Mouse (Mus musculus) stomach, postnatal 0 days (tissue): ENCODE measurements at regions not wholly inside any gene's neighbourhood (a gene's known extent, or its start where the extent isn't known, plus 50 kb on each side); places are given as distances from the start of the nearest gene placed in this dataset.
A peak's percentile ranks its signal among the peaks of the same experiment; 100 is the strongest.

Source experiments
- ATAC-seq: fragments of 200-750 bp; cut with Nextera tagmentation; 2 replicates; pipeline ENCODE4 v1.8.0; 2017; ENCODE audit not compliant: low FRiP score, low TSS enrichment
- DNase-seq: peaks from one replicate; pipeline ENCODE4 v3.0.0-alpha.2; 2016; ENCODE audit warnings: low spot score
- H3K27ac ChIP-seq: fragments of 300-500 bp; sonication (generic); replicated peaks from 2 replicates; pipeline ENCODE4 v1.5.1; 2014; ENCODE audit warnings: mild to moderate bottlenecking, control low read depth
- H3K27me3 ChIP-seq: fragments of 300-500 bp; sonication (generic); 2 replicates; pipeline ENCODE4 v1.6.1; 2014; ENCODE audit warnings: low read length; ENCODE audit not compliant: control insufficient read depth, insufficient read depth
- H3K36me3 ChIP-seq: fragments of 300-500 bp; sonication (generic); 2 replicates; pipeline ENCODE4 v1.6.1; 2014; ENCODE audit warnings: low read length, mixed read lengths; ENCODE audit not compliant: control insufficient read depth, insufficient read depth
- H3K4me1 ChIP-seq: fragments of 300-500 bp; sonication (generic); replicated peaks from 2 replicates; pipeline ENCODE4 v1.6.1; 2014; ENCODE audit warnings: antibody characterized with exemption; ENCODE audit not compliant: control insufficient read depth, insufficient read depth
- H3K4me2 ChIP-seq: fragments of 300-500 bp; sonication (generic); replicated peaks from 2 replicates; pipeline ENCODE4 v1.6.1; 2014; ENCODE audit warnings: low read depth, mild to moderate bottlenecking, control low read depth, moderate library complexity
- H3K4me3 ChIP-seq: fragments of 300-500 bp; sonication (generic); 2 replicates; pipeline ENCODE4 v1.5.1; 2014; ENCODE audit warnings: low read depth, low read length, control low read depth
- H3K9ac ChIP-seq: fragments of 300-500 bp; sonication (generic); 2 replicates; pipeline ENCODE4 v1.6.1; 2014; ENCODE audit warnings: mild to moderate bottlenecking, low read length, control low read depth, mixed read lengths
- H3K9me3 ChIP-seq: fragments of 300-500 bp; sonication (generic); 2 replicates; pipeline ENCODE4 v1.6.1; 2016; ENCODE audit warnings: low read length; ENCODE audit not compliant: control insufficient read depth
- CTCF ChIP-seq: IDR thresholded peaks from 2 replicates; pipeline ENCODE4 v1.5.1; 2016; ENCODE audit warnings: antibody characterized with exemption, low read depth, mild to moderate bottlenecking, moderate library complexity
- EP300 ChIP-seq: optimal IDR thresholded peaks from 2 replicates; pipeline ENCODE3; 2016; ENCODE audit warnings: antibody characterized with exemption
- WGBS: fragments of 180-500 bp; shearing (Covaris S2); extraction: QIAGEN DNeasy Blood & Tissue Kit; methylation state at CpG from one replicate; pipeline ENCODE4 v1.1.7; 2014; 5-methylcytosine and 5-hydroxymethylcytosine counted together

GRCm38 (mm10) chr6:99919816-99920562 lies 193.8 kb upstream of the Prok2 start:
- no peak for TF ChIP-seq EP300
- DNase-seq: peak; percentile 24
- ATAC-seq: peak; percentile 61; the same call in 1 of the 2 replicates
- Histone ChIP-seq H3K36me3 (no peaks in the 10 kb centered on the region), H3K4me3 (no peak overlapping the region), H3K27me3 (no peaks in the 10 kb centered on the region), H3K9ac (no peak overlapping the region), H3K4me2 (no peak overlapping the region), H3K9me3 (no peaks in the 10 kb centered on the region), H3K4me1 (no peaks in the 10 kb centered on the region), H3K27ac (no peak overlapping the region)
- 56% methylated on average over 7 of the region's 7 CpGs for WGBS

DNA sequence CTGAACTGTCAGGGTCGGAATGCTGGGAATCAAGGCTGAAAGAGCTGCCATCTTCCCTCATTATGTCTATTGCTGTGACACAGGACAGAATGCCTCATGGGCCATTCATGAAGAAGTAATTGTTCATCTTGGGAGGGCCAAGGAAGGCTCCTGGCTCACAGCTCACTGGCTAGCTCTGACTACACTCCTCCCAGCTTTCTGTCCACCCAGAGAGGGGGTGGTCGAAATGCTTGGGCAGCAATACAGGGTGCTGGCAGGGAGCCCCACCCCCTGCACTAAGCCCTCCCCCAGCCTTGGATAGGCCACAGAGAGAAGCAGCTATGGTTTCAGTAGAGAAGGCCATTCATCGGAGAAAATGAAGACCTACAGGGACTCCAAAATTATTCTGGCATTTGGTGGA lies 192.2 kb upstream of the Prok2 start:
- H3K4me1 ChIP-seq: no peaks in the 10 kb centered on the region
- no peaks in the 10 kb centered on the region for H3K9me3 ChIP-seq
- WGBS: 79% methylated on average over 3 of the region's 3 CpGs
- no peak overlapping the region for H3K27ac ChIP-seq
- H3K4me2 ChIP-seq: no peak overlapping the region
- no peak overlapping the region for H3K9ac ChIP-seq
- H3K36me3 ChIP-seq: no peaks in the 10 kb centered on the region
- ATAC-seq (no peak), DNase-seq (no peak)
- H3K4me3 ChIP-seq: no peak overlapping the region
- no peaks in the 10 kb centered on the region for H3K27me3 ChIP-seq
- TF ChIP-seq EP300: no peak
- no peak for TF ChIP-seq CTCF

- WGBS: 55% methylated on average over 7 of the region's 7 CpGs
- Histone ChIP-seq H3K4me2 (no peak overlapping the region), H3K4me1 (peaks cover 5% of the 10 kb centered on the region), H3K9me3 (no peaks in the 10 kb centered on the region), H3K36me3 (no peaks in the 10 kb centered on the region), H3K9ac (no peak overlapping the region), H3K27me3 (no peaks in the 10 kb centered on the region), H3K27ac (peak overlapping the region; percentile 41; the same call in 1 of the 2 replicates), H3K4me3 (no peak overlapping the region)
- ATAC-seq (no peak; the same call in 1 of the 2 replicates), DNase-seq (no peak)
- no peak for TF ChIP-seq EP300
- TF ChIP-seq CTCF: no peak
These were observed 183.7 kb upstream of the Prok2 start for GRCm38 (mm10) chr6:99909921-99910320.

DNA sequence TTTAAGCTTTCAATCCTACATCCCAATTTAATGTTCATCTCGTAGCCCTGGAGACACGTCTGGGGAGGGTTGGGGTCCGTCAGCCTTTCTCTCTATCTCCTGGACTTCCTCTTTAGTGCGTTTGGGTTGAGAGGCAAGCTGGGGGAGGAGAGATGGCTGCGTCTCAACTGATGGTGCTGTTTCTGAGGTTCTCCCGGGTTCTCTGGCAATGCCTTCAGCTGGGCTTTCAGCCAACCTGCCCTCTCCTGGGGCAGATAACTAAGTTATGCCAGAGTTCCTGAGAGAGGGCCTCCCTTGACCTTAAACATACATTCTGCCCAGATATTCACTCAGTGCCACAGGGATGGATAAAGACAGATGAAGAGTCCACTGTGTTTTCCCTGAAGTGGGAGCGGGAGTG lies 183.3 kb upstream of the Prok2 start:
- 37% methylated on average over 7 of the region's 7 CpGs for WGBS
- no peak for TF ChIP-seq EP300
- TF ChIP-seq CTCF: no peak
- Histone ChIP-seq H3K4me2 (no peak overlapping the region), H3K36me3 (no peaks in the 10 kb centered on the region), H3K4me1 (peaks cover 5% of the 10 kb centered on the region), H3K27me3 (no peaks in the 10 kb centered on the region), H3K9ac (no peak overlapping the region), H3K27ac (peak overlapping the region; percentile 41; the same call in 1 of the 2 replicates), H3K4me3 (no peak overlapping the region), H3K9me3 (no peaks in the 10 kb centered on the region)
- DNase-seq (no peak), ATAC-seq (no peak)

GRCm38 (mm10) chr6:99908066-99908465 lies 181.9 kb upstream of the Prok2 start:
- WGBS: 92% methylated on average over 3 of the region's 3 CpGs
- Histone ChIP-seq H3K4me1 (peaks cover 5% of the 10 kb centered on the region), H3K9me3 (no peaks in the 10 kb centered on the region), H3K4me3 (no peak overlapping the region), H3K36me3 (no peaks in the 10 kb centered on the region), H3K27me3 (no peaks in the 10 kb centered on the region), H3K4me2 (no peak overlapping the region), H3K27ac (0 out of 2 replicates have a peak overlapping the region, but pooled peaks have one; percentile 18), H3K9ac (no peak overlapping the region)
- no peak for TF ChIP-seq EP300
- no peak for TF ChIP-seq CTCF
- DNase-seq (no peak), ATAC-seq (no peak)

DNA sequence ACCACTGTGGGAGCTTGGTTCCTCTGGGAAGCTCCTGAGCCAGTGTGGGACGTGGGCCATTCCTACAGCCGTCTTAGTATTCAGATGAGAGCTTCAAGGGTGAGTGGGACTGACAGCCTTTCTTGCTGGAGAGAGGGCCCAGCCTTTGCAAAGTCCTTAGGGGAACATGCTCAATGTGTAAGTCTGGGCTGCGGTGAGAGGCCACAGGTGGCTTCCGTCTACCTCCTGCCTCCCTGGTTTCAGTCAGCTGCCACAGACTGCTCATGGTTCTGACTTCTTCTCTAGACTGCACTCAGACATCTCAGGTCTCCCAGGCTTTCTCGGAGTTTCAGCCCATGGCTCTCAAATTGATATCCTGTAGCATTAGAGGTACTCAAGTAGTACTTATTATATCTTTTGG lies 179.0 kb upstream of the Prok2 start:
- no peak overlapping the region for H3K27ac ChIP-seq
- H3K27me3 ChIP-seq: no peaks in the 10 kb centered on the region
- no peak overlapping the region for H3K9ac ChIP-seq
- peaks cover 5% of the 10 kb centered on the region for H3K4me1 ChIP-seq
- ATAC-seq (no peak), DNase-seq (no peak)
- H3K9me3 ChIP-seq: no peaks in the 10 kb centered on the region
- TF ChIP-seq CTCF (no peak), EP300 (no peak)
- H3K4me3 ChIP-seq: no peak overlapping the region
- 71% methylated on average over 5 of the region's 5 CpGs for WGBS
- H3K4me2 ChIP-seq: no peak overlapping the region
- H3K36me3 ChIP-seq: no peaks in the 10 kb centered on the region
